Mouse (Mus musculus) layer of hippocampus, adult 11-12 months (tissue): ENCODE data around the gene Mmp11.

Experiments used
- DNase-seq: peaks from one replicate; pipeline ENCODE4 v3.0.0; 2022; ENCODE audit warnings: low spot score

The Mmp11 gene

DNA sequence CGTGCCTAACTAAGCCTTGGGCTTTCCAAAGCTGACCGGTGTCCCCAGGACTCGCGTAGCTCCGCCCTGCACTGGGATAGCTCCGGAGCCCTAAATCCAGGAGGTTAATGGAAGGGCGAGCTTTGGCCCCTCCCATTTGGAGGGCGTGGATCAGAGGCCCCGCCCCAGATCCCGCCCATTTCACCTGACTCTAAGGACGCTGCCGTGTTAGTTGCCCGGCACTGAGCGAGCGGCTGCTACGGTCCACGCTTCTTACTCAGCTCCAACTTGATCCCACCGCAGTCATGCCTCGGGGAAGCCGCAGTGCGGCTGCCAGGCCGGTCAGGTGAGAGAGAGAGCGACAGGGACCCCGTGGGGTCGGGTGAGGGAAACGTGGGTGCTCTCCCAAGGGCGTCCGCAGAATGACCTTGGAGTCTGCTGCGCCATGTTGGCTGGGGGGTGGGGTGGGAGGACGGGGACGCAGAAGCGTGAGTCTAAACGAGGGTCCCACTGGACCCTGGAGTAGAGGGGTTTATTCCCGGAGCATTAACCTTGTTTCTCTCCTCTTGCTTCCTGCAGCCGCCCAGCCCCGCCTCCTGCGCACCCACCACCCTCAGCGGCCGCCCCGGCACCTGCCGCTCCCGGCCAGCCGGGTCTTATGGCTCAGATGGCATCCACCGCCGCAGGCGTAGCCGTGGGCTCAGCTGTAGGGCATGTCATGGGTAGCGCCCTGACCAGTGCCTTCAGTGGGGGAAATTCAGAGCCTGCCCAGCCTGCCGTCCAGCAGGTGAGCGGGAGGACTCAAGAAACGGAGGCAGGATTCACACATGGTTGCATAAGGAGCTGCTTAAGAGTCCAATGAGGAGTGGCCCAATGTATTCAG is at the start of gene Mmp11:
Gene Mmp11, minus strand, starts transcription at position 817 of the 862 bp plus-strand sequence.
- DNase-seq: peak; percentile 71

DNA sequence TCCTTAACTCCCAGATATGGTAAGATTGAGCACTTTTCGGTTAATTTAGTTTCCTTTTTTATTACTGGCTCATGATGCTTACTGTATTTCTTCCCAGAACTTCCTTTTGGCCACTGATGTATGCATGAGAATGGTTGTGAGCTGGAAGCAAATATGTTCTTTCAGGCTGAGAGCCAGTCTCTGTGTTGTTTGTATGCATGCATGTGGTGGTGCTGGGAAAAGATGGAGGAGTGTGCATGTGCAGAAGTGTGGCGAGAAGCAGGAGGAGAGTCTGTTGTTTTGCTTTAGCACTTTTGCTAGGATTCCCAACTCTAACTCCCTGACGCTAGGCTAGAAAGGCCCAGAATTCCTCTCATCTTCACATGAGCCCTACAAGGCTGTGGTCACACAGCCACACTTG is 43.1 kb upstream of the Mmp11 start:
- DNase-seq: no peak

DNA sequence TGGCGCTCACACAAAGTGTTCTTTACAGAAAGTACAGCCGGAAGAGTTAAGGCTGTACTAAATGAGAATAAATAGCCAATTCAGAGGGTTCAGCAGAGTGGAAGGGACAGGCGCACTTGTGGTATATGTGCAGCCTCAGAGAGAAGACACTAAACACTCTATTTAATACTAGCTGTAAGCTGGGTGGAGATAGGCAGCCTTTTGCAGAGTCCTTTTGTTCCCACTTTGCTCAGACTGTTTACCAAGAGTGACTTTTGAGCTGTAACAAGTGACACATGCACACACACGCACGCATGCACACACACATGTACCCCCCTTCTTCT is 42.5 kb upstream of the Mmp11 start:
- DNase-seq: no peak

DNA sequence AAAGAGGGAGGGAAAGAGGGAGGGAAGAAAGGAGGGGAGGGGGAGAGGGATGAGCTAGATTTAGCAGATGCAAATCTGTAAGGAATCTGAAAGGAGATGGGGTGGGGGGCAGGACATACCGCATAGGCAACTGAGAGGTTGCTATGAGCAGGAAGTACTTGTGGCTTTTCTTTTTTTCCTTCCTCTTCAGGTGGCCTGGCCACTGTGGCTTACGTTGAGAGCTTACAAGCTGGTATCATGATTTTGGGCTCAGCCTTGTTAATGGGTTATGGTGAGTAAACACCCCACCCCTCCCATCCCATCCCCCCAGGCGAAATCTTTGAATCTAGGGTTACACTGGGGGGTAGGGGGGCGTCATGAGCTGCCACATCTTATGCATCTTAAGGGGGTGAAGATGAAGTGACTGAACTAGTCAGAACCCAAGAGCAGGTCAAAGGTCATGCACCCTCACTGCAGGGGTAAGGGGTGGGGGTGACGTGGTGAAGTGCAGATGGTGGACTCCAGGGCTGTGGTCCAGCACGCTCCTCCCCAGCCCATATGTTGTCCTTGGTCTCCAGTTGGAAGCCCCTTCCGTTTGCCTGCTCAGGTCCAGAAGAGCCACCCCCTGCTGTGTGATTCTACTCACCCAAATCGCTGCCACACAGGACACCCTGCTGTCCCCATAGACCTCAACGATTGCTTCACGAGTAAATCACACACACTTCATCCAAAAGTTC is 42.0 kb upstream of the Mmp11 start:
- no peak for DNase-seq

DNA sequence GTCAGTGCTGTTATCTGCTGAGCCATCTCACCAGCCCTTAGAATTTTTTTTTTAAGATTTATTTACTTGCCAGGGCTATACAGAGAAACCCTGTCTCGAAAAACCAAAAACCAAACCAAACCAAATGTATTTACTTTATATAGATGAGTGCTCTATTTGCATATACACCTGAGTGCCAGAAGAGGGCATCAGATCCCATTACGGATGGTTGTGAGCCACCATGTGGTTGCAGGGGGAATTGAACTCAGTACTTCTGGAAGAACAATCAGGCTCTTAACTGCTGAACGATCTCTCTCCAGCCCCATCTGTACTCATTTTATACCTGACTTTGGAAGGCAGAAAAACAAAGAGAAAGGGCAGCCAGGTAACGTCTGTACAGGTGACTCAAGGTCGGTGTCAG is 38.9 kb upstream of the Mmp11 start:
- DNase-seq: no peak

DNA sequence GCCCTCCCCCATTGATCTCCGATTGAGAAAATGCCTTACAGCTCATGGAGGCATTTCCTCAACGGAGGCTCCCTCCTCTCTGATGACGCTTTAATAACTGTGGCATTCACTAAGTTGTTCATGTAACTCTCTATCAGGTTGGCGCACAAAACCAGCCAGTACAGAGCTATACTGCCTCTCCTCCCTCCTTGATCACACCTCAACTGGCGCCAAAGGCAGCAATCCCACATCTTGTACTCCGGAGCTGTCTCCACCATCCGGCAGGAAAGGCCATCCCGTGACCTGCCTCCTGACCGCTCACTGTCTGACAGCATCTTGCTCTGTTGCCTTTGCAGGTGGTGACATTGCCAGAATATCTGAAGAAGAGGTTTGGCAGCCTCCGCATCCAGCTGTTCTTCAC is 37.5 kb upstream of the Mmp11 start:
- DNase-seq: no peak

DNA sequence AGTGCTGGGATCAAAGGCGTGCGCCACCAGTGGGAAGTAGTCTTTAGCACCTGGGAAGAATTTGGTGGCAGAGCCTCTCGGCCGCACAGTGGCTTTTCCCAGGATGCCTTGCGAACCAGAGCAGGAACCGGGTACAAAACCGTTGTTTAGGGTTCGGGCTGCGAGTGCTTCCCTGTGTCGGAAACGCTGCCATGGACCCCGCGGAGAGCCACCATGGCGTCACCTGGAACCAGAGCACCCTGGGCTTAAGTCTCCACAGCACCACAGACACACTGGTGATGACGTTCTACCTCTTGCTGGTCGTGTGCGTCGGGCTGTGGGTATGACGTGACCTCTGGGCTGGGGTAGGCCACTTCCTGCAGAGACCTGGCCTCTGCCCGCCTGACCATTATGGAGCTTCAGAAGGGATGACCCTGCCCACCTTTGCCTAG is 18.1 kb upstream of the Mmp11 start, which contains the start of gene Gm5134:
Gene Gm5134, plus strand, starts transcription at position 134 of the 431 bp plus-strand sequence.
- no peak for DNase-seq

DNA sequence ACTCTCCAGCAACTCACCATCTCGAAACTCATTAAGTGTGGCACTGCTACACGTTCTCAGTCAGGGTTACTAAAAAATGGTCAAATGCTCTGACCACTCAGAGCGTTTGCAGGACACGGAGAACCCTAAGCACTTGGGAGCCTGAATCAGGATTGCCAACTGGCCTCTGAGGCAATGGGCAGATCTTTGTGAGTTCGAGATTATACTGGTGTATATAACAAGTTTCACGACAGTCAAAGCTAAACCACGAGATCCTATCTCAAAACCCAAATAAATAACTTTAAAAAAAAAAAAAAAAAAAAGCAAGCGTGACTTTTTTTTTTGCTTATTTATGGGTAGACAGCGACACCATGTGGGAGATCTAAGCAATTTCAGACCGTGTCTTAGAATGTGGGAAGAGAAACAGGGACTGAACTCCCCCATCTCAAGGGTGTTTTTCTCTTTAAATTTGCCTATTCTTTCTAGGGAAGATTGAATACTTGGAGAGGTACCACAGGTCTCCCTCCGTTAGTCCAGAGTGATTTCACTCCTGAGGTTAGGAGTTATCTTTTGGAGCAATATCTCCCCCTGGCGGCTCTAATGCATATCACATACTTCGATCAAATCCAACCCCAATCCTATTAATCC is 15.2 kb upstream of the Mmp11 start:
- peak; percentile 70 for DNase-seq

DNA sequence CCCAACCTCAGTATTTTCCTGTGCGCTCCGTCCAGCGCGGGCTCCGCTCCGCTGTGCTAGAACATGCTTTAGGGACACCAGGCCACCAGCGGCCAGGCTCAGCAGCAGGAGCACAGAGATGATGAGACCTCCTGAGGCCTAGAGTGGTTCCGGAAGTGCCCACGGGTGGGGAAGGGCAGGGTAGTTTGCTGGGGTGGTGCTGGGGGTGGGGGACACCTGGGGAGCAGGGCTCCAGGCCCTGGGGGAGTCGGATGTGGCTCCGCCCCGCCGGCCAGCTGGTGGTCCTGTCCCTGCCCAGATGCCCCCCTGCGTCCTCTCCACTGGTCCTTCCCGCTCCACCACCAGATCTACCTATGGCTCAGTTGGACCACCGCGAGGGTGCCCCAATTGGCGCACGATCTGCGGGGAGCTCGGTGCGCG is 14.5 kb upstream of the Mmp11 start:
- DNase-seq: no peak

DNA sequence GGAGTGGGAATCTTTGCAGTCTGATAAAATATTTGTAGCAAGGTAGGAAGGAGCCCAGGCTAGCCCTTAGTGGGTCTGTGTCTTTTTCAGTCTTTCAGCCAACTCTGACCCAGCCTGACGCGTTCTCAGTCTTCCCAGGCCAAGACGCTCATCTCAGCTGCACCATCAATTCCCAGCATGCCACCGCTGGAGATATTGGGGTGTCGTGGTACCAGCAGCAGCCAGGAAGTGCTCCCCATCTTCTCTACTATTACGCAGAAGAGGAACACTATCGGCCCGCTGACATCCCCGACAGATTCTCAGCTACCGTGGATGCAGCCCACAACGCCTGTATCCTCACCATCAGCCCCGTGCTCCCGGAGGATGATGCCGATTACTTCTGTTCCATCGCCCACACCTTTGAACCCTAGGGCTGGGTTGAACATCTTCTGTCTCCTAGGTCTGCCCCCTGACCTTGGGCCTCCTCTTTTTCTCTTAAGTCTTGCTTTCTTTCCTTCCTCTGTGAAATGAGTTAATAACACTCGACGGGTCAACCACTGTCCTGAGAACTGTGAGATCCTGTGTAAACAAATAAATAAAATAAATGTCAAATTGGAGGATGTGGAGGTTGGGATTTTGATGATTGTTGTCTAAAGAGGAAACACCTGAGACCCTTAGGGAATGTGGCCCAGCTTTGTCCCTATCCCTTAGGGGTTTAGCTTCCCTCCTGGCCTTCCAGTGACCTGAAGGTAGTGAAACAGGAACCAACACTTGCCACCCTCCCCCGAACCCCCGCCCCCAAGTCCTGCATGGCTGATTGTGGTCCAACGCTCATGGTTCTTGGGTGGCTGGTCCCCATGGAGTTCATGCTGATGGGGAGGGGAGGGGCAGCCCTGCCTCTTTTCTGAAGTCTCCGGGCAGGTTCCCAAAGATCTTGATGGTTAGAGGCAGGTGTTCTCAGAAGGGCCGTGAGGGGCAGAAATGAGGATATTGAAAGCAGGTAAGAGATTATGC is 13.1 kb upstream of the Mmp11 start:
- DNase-seq: no peak

DNA sequence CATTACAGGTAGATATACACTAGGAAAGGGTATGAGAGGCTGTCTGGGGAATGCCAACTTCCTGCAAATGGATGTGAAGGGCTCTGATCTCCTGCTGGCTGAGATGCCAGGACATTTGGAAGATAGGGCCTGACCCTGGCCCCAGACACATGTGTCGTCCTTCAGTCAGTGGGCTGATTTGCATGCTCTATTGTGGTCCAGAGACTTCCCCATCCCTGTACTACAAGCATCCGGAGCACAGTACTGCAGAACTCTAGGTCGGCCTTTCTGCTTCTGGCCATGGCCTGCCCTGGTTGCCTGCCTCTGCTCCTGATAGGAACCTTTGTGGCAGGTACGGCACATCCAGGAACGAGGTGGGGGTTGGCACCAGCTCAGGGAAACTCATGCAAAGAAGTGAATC is 11.8 kb upstream of the Mmp11 start:
- no peak for DNase-seq

DNA sequence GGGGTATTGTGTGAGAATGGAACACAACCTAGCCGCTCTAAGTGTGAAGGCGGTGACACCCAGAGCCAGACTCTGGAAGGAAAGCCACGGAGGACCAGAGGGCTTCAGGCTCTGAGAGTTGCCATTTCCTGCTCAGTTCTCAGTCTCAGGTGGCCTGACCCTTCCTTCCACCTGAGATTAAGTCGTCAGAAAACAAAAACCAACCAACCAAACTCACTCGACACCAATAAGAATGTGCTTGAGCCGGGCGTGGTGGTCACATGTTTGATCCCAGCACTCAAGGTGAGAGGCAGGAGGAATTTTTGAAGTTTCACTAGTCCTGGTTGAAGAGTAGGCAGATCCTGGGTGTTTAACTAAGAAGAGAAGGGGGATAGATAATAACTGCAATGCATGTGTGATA is 9.6 kb upstream of the Mmp11 start:
- DNase-seq: no peak

DNA sequence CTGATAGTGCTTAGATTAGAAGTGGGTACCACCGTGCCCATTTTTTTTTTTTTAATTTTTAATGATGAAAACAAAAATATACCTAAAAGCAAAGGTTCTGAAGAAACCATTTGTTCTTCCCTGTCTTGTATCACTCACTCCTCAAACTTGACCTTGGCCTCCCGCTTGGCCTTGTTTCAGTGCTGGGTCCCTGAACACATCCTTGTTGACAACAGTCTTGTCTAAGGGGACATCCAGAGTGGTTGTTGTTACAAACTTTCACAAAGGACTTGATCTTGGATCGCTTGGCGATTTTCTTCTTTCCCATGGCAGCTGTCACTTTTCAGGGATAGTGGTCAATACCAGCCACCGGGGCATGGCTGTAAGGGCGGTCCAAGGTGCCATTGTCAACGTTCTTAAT is 8.9 kb upstream of the Mmp11 start:
- no peak for DNase-seq

DNA sequence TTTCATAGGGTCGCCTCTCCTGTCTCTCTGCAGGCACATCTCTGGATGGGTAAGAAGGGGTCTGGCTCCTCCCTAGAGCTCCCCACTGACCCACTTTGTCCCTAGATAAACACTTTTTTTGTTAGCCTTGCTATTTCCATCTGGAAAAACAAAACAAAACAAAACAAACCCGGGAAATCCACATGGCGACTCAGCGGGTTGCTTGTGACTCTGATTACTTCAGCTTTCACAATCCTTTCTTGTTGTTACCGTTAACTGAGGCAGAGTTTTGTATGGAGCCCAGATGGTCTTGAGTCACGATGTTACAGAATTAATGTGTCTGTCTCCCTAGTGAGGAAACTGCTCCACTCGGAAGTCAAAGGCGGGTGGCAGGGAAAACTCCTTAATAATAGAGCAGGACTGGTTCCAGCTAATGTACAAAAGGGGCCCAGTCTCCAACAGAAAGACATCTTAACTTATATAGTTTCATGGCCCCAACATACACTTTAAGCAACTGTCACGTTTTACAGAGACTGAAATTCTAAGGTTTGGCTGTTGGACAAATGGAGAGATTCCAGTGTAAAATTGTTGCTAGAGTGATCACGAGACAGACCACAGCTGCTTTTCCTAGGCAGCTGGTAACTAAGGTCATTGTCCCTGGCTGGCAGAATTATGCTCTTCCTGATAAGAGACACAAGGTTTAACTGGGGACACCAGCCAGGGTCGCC is 7.9 kb upstream of the Mmp11 start:
- DNase-seq: no peak

DNA sequence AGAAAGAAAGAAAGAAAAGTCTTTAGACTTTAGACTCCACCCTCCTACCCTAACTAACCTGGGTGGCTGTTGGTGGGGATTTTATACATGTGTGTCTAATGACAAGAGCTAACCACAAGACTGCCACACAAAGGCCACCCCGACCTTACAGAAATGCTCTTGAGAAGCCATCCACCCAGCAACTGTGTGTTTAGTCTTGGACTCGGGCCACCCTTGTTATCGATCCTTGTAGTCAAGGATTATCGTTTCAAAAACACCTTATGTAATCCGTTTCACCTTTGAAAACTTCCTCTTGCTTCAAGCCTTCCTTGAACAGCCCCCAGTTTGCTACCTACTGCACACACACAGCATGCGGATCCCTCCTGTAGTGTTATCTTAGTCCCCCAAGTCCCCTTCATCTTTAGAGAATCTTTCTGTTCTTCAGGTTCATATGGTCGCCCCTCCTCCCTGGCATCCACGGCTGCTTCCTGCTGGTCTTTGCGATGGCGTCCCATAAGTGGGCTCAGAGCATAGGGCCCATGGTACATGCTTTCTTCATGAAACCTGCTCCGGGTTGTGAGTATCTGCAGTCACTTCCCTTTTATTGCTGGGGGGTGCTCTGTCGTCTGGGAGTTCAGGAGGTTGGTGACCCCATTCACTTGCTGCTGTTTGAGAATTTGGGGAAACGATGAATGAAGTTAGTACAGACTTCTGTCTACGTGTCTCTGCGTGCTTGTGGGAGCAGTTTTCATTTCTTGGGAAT is 6.6 kb upstream of the Mmp11 start, which contains the start of gene Vpreb3:
Gene Vpreb3, plus strand, starts transcription at position 322 of the 742 bp plus-strand sequence.
- DNase-seq: no peak

DNA sequence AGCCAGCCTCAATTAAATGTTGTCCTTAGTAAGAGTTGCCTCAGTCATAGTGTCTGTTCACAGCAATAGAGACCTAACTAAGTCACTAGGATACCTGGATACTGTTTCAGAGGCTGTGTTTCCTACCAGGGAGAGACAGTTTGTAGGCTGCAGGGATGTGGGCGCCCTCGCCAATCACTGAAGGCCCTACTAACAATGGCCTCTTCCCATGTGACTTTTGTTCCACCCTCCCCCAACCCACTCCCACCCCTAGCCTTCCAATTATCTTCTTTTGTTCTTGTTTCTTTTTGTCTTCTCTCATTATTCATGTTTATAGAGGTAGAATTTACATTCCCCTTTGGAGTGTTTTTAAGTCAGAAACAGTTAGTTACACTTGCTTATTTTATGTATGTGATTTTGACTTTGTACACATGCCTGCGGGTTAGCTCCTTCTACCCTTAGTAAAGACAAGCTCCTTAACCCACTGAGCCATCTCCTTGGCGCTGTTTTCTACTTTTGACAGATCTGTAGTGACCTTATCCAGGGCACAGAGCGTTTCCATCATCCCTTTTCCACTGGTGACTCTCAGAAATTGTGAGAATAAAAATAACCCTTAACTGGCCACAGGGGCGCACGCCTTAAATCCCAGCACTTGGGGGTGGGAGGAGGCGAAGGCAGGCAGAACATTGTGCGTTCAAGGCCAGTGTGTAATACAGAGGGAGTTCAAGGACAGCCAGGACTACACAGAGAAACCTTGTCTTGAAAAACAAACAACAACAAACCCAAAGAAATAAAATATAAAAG is 4.9 kb upstream of the Mmp11 start:
- no peak for DNase-seq

DNA sequence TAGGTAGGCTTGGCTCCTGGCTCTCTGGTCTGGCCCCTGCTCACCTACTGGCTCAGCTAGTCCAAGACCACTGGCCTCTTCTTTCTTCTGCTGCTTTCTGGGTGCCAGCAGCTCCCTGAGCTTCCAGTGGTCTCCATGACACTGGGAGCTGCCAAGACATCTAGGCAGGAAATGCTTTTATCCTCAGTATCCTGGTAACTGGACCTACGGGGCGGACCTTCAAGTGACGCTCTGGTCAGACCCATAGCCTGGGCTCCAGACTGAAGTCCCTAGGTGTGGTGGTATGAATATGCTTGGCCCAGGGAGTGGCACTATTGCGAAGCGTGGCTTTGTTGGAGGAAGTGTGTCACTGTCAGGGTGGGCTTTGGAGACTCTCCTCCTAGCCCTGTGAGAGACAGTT is 4.2 kb upstream of the Mmp11 start, which contains the start of gene Gm867:
Gene Gm867, minus strand, starts transcription at position 153 of the 400 bp plus-strand sequence.
- DNase-seq: no peak

DNA sequence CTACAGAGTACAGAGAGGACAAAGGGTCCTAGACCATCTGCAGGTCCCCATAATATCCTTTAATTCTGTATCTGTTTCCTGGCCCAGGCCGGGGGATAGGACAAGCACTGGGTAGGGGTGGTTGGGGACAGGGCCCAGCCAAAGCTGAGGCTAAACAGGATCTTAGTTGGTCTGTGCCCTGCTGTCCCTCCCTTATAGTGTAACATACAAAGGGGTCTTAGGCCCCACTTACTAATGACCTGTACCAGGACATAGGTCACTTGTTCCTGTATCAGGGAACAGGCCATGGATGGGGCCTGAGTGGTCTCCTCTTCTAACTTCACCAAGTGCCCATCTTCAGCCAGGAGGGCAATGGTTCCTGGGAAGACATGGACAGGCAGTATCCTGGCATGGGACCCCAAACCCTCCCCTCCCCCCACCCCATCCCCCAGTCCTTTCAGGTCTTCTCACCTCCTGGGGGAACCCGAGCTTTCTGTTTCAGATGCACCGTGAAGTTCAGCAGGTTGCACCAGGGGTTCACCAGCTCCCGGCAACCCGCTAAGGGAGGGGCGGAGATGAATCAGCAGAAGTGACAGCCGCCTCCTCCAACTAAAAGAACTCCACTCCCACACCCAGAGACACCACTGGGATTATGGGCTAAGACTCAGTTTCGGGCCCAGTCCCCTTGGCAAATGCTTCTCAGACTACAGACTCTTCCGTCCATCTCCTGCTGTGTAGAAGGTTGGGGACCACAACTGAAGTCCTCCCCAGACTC is 3.4 kb upstream of the Mmp11 start:
- no peak for DNase-seq
